Mouse (Mus musculus) kidney, postnatal 14 days (tissue): Measurements from ENCODE around the gene B4galnt1.
"Not testable (repeated sequence)": the region's sequence is repeated elsewhere in the genome, so short reads cannot be mapped to it uniquely, and the experiment has no call there.

Source experiments
- DNase-seq: peaks from one replicate; pipeline ENCODE4 v3.0.0; 2022; ENCODE audit warnings: mixed read lengths

B4galnt1 gene

DNA sequence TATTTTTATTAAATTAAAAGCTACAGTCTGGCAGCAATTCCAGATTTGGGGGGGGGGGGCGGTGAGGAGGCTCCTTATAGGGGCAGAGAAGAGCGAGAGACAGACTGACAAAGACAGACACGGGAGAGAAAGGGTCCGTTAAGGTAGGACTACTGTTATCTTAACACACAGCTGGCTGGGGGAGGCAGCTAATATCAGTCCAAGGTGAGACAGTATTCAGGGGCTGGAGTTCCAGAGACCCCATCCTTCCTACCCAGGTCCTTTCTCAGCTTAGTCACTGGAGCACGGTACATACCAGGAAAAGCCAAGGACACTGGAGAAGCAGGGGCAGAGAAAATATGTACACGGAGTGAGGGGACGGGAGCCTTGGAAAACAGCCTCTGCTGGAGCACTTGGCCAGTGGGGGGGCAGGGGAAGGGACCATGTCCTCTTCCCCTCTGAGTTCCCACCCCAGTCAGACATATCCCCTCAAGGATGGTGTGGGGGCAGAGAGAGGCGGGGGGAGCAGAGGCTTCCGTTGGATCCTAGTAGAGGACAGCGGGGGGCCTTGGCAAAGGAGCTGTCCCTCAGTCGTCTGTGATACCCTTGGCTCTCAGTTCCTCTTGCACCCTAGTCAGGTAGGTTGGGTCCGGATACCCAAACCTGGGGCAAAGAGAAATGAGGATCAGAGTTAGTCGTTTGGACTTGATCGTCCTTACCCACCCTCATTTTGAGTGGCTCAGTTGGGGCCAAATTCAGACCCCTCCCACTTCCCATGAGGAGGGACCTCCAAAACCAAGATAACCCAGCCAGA lies 25.6 kb downstream of the B4galnt1 start:
- no peak for DNase-seq

DNA sequence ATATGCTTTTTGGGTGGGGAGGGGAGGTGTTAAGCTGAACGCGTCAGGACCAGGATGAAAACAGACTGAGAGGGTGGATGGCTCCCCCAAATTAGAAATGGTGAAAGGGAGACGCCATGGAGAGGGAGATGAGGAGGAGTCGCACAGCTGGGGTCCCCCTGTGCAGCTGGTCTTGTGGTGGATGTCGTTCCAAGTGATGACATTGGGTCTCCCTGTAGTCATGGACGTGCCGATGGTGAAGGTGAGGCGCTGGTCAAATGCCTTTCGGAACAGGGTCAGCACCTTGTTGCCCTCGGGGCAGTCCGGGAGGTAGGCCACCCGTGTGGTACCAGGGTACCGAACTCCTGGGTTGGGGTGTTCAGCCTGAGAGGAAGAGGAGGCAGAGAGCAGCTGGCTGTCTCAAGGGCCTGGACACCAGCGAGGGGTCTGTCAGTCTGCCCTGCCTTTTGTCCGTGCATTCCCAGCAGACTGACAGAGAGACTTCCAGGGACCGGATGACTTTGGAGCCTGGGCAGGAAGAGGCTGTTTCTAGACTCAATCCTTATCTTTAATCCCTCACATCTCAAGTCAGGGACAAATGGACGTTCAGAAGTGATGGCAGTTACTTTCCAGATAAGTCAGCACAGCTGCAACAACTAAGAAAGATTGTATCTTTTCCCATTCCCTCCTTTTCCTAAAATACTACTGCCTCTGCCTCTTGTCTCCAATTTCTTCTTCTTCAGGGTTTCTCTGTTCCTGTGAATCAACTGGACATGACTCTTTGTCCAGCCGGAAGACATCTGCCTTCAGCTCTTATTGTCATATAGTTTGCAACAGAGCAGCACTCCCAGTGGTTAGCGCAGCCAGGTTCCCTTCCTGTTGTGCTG lies 26.4 kb downstream of the B4galnt1 start:
- DNase-seq: no peak

DNA sequence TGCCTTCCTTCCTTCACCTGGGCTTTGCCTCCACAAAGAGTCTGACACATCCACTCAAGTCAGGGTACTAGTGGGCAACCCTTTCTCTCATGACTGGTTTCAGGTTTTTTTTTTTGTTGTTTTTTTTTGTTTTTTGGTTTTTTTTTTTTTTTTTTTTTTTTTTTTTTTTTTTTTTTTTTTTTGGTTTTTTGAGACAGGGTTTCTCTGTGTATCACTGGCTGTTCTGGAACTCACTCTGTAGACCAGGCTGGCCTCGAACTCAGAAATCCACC lies 27.0 kb downstream of the B4galnt1 start:
- not testable (repeated sequence) for DNase-seq

DNA sequence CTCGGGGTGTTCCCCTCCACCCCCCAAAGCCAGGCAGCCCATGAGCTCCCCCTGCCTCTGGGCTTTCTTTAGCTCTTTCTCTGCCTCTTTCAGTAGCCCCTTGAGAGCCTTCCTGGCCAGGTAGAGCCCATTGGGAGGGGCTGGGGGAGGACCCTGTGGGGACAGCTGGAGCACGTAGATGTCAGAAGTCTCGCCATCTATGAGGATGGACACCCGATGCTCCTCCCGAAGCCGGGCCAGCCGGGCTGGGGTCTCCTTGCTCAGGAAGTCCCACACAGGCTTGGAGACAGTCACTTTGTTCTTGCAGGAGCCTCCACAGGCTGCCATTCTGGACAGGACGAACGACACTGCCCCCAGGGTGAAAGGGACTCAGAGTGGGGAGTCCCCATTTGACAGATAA lies 28.0 kb downstream of the B4galnt1 start:
- DNase-seq: no peak

DNA sequence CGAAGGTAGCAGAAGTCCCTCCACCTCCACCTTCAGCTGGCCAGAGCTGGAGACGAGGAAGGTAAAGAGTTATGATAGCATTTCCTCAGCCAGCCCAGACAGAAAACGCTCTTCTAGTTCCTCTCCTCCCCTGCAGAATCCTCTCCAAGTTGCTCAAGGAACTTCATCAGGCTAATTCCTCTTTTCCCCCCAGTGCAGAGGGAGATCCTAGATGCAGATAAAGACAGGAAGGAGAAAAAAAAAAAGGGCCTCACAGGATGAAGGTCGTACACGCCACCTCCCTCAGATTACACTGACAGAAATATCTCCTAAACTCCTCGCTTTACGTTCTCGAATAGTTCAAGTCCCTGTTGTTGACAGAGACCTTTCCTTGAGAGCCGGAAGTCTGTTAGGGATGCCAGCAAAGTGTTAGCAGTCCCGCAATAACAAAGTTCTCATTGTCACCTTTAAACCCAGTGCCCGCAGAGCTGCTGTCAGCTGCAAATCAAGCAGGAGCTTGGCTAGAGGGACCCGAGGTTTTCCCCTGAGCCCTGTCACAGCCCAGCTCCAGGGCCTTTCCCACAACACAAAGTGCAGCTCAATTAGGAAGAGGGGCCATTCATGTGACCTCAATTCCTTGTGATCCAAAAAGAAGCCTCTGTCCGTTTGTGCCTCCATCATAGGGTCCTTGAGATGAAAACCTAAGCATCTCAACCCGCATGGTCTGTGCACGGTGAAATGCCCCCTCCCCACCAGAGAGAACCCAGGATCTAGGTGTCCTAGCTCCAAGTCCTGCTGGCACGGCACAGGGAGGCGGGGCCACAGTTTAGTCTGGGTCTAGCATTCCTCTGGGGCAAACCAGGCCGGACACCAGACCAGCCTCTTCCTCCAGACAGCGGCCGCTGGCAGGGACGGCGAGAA lies 29.7 kb downstream of the B4galnt1 start:
- DNase-seq: peak; percentile 86

DNA sequence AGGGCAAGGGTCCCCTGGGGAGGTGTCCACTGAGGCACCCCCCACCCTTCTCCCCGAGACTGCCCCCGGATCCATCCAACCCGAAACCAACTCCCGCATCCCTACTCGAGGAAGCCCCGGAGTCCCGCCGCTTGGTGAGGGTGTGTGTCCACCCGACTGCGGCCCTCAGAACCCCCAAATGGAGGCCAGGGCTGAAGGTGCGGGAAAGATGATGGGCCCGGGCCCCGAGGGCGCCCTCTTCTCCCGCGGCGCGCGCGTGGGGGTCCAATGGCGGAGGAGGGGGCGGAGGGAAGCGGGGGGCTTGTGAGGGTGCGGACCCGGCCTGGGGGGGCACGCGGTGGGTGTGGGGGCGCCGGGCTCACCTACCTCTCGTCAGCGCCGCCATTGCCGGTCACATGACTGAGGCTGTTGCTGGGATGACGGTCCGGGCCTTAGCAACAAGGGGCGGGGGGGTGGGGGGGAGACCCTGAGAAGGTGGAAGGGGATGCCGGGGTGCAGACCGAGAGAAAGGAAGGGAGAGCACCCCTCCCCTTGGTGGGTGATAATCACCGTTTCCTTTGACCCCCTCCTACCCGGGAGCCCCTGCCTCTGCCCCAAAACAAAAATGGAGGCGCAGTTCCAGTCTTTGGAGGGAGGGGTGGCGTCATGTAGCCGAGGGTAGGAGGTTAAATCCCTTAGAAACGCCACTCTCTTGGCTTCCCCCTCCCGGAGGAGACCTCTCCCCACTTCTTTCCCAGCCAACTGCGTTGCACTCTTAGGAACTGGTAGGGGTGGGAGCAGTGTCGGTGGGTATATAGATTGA lies 30.5 kb downstream of the B4galnt1 start, which contains the start of gene Dtx3:
Gene Dtx3, minus strand, starts transcription at position 401 of the 802 bp plus-strand sequence.
- peak; percentile 69 for DNase-seq

DNA sequence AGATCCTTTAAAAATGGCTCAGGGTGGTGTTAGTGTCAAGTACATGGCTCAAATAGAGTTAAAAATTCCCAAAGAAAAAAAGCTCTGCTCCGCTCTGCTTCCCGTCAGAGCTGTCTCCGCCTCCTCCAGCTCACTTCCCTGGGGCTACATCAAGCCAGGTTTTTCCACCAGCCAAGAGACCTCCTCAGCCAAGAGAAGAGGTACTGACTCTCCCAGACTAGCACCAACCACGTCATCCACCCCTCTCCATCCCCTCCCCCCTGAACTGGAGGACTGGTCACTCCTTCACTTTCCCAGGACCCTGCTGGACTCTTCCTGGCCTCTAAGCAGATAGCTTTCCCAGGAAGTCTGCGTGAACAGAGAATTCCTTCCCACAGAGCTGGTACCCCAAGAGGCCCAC lies 31.4 kb downstream of the B4galnt1 start:
- peak; percentile 82 for DNase-seq

DNA sequence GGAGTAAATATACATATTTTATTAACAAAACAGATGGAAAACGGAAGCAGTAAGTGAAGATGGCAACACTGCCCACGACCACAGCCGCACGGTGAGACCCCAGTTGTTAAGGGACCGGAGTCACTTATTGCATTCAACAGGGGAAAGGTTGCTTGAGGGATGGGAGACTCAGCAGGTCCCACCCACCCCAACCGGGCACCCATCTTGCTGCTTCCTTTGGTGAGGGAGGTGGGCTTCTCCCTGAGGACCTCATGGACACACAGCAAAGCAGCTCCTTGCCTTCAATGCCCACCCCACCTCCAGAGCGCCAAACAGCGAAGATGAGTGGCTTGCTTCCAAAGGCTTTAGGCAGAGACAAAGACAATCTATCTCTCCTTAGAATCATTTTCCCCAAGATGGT lies 32.1 kb downstream of the B4galnt1 start:
- no peak for DNase-seq

DNA sequence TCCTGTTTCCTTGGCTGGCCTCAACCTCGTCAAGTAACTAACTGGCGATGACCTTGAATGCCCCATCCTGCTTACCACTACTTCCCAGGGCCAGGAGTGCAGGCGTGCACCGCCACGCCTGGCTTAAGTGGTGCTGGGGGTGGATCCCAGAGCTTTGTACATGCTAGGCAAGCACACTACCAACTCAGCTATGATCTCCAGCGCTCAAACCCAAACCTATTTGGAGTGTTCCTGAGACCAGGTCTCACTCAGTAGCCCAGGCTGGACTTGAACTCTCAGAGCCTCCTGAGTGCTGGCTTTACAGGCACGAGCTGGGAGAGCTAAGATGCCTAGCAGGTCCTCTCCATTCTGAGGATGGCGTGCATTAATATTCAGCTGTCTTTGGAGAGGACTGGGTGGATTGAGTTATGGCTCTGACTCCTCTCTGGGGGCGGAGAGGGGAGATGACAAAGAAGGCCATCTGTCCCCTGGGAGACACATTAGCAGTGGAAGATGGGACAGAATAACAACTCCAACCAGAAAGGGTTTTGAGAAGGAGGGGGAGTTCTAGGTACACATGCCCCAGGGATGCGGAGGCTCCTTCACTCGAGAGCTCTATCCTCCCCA lies 32.6 kb downstream of the B4galnt1 start:
- no peak for DNase-seq

DNA sequence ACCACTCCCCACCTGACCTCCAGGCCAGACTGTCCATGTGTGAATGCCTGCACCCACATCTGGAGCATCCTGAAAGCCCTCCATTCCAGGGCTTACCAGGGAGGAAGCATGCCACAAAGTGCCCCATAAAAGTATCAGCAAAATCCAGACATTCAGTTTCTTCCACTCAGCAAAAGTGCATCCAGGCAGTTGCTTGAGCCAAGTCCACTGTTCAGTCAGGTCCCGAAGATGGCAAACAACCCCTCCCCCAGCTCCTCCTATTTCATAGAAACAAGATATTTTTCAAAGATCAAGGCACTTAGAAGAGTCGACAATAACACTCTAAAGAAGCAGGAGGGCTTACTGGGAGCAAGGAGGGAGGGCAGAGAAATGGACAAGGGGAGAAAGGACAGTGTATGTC lies 33.5 kb downstream of the B4galnt1 start:
- DNase-seq: no peak

DNA sequence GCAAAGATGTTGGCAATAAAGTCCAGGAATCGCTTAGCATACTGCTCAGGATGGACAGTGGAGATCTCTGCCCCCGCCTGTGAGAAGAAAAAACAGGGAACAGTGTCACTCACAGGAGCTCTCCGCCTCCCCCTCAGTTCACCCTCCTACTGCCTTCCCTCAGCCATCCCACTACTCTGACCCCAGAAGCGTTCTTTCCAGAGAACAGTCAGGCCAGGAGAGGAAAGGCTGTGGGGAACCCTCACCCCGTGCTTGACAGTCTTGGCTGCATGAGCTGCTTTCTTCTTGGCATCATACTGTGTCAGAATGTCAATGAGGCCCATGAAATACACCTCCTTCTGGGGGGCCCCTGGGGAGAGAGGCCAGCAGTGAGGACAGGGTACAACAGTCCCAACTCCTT lies 34.0 kb downstream of the B4galnt1 start:
- no peak for DNase-seq

DNA sequence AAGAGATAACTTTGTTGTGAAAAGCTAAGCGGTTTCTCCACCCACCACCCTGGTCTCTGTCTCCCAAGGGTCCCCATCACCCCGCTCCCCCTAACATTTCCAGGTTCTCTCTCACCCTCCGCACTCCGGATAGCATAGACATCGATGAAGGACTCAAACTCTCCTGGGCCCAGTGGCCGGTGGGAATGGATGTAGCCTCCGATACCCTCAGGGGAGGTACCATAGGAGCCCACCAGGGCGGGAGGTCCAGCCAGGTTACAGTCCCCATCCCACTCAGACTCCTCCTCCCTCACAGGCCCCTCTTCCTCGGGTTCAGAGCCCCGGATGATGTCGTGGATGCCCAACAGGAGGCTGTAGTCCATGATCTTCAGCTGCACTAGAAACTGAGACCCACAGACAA lies 34.4 kb downstream of the B4galnt1 start:
- no peak for DNase-seq

DNA sequence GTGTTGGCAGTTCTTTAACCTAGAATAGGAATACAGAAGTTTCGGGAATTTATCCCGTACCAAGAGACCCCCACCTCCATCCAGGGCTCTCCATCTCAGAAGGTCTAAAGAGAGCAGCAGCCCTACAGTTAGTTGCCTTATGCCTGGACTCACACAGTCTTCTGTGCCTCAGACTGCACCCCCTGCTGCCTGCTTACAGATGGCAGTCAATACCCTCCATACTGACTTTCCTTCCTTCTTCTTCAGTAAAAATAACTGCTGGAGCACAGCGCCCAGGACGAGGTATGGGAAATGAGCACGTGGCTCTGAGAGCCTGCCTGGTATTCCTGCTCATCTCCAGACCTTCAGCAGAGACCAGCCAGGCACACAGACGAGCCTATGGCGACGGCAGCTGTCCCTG lies 35.3 kb downstream of the B4galnt1 start:
- no peak for DNase-seq

DNA sequence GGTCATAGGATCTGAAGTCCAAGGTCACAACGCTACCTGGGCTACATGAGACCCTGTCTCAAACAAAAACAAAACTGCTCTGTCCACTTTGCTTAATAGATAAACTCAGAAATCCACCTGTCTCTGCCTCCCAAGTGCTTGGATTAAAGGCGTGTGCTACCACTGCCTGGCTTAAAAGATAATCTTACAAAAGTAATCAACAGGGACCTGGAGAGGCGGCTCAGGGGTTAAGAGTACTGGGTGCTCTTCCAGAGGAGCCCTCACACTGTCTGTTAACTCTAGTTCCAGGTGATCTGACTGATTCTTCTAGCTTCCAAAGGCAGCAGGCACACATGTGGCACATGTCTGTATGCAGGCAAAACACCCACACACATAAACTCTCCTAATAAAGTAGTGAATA lies 38.1 kb downstream of the B4galnt1 start:
- no peak for DNase-seq

DNA sequence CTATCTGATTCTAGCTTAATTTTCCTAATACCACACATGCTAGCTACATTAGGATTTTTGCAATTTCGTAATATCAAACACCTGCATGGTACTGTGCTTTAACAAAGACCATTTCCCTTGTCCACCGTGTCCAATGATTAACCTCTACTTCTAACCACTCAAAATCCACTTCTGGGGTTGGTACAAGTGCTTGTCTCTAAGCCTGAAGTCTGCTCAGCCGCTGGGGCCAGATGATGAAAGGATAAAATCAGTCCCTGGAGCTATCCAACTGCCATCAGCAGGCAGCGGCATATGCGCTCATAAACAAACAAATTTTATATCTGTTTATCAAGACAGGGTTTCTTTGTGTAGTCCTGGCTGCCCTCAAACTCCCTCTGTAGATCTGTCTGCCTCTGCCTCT lies 39.6 kb downstream of the B4galnt1 start:
- DNase-seq: no peak

DNA sequence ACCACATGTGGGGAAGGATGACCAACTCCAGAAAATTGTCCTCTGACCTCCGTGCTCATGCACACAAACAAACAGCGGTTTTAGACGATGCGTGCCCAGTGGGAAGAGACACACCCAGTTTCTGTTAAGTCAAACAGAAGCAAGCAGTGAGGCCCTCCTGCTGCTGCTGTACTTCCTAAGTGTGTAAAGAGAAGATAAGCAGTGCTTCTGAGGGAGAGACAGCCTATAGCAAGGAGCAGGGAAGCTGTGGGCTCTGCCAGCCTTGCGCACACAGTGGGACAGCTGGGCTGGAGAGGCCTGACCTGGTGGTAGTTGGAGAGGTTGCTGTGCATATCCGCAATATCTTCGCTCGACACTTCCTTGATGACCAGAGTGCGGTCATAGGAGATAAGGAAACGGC lies 40.3 kb downstream of the B4galnt1 start:
- no peak for DNase-seq

DNA sequence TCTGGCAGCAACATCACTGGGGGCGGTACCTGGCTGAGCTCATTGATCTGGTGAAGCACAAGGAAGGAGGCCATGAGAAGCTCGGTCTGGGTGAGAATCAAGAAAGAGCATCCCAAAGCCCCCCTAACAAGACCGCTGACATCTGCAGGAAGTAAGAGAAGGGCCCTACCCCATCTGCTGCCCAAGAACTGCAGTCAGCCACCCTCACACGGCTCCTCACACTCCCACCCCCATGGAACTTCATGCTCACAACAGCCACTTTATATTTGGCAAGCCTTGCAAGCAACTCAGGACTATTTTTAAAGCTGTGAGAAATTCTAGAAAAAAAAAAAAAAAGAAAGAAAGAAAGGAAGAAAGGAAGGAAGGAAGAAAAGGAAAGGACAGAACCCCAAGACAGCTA lies 43.9 kb downstream of the B4galnt1 start:
- no peak for DNase-seq

DNA sequence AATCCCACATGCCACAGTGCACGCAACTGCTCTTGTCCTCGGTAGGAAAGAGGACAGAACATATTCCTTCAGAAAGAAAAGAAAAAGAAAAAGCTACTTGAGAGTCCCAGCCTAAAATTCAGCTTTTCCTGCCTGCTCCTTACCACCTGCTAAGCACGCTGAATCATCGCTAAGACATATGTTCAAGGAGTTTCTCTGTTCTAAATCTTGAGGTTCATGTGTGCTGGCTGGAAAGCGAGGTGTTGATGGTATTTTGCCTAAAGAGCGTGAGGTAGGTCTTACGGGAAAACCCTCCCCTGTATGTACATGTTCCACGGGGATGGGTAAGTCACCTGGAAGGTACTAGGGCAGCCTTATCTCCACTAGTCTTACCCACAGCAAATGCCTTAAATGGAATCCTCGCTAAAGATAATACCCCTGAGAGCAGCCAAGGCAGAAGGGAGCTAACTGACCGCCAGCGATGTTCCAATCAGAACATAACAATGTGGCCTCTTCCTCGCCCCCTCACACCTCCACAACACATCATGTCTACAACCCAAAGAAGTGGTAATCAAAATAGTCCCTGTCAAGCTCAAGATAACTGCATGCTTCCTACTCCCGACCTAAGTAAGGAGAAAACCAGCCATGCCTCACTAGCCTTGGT lies 45.0 kb downstream of the B4galnt1 start:
- no peak for DNase-seq

DNA sequence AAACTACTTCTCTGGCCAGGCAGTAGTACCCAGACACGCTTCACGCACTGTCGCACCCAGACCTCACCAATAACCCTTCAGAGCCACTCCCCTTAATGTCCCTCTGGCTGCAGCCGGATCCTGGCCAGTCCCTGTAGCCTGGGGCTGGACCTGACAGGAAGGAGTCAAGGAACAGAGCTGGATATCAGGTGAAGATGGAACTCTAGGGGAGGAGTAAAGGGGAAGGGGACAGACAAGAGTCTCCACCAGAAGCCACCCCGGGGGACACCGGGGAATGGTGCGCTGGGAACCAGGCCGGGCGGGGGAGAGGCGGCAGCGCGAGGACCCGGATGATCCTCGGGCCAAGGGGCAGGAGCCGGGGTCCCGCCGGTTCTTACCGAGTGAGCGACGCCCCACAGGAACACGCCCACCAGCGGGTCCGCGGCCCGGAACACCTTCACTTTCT lies 46.0 kb downstream of the B4galnt1 start:
- peak; percentile 84 for DNase-seq

DNA sequence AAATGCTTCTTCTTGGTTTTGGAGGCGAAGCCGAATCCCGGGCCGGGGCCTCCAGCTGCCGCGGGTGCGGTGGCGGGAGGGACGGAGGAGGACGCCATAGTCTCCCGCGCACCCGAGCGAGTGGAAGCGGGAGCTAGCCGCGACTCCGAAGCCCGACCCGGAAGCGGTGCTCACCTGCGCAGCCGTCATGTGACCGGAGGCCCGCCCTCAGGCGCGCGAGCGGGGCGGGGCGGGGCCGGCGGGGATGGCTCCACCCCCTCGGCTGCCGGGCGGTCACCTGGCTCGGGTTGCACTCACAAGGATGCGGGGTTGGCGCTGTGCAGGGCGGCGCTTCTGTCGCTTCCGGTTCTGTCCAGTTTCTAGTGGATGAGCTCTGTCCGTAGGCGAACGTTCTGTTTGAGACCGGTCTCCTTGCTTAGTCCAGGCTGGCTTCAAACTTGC lies 46.4 kb downstream of the B4galnt1 start, which contains the start of gene Pip4k2c:
Gene Pip4k2c, minus strand, starts transcription at position 172 of the 441 bp plus-strand sequence.
- DNase-seq: peak; percentile 96

DNA sequence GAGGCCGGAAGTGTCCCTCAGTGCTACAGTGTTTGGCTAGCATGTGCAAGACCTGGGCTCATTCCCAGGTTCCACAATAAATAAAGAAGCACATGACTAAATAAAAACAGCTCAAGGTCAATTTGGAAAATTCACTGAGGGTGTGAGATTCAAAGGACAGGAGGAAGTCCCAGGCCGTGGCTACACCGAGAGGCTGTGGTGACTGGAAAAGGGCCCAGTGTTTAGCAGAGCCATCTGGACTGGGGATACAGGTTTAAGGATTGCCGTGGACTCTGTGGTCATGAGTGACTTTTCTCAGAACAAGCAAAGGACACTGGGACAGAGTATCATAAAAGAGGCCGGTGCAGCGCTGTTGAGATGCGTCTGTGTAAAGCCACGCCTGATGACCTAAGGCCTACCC lies 48.2 kb downstream of the B4galnt1 start:
- no peak for DNase-seq
